Mouse (Mus musculus) common myeloid progenitor, adult 5-6 weeks (primary cell): ENCODE data around the gene Mdk. TPM values are rescaled to one million over a fixed set of nuclear protein-coding genes. Genes with fewer than 3 reads are reported as not detected.

ENCODE experiments used
- ATAC-seq: replicated peaks from 2 replicates; pipeline ENCODE4 v1.8.0; 2016; ENCODE audit warnings: low read depth, mild to moderate bottlenecking, moderate TSS enrichment, inconsistent platforms; ENCODE audit not compliant: poor library complexity, severe bottlenecking
- total RNA-seq: library from RNA; stranded (forward); fragments of 200-1000, 187-1606 nt; gene quantifications from 2 replicates; pipeline ENCODE4 v1.2.3, GENCODE M21; 2017

Mdk gene
- total RNA-seq, 1 experiment from 2014 or later: not detected

GRCm38 (mm10) chr2:91936154-91936553 is 4.1 kb upstream of the Mdk start:
- no peak for ATAC-seq

DNA sequence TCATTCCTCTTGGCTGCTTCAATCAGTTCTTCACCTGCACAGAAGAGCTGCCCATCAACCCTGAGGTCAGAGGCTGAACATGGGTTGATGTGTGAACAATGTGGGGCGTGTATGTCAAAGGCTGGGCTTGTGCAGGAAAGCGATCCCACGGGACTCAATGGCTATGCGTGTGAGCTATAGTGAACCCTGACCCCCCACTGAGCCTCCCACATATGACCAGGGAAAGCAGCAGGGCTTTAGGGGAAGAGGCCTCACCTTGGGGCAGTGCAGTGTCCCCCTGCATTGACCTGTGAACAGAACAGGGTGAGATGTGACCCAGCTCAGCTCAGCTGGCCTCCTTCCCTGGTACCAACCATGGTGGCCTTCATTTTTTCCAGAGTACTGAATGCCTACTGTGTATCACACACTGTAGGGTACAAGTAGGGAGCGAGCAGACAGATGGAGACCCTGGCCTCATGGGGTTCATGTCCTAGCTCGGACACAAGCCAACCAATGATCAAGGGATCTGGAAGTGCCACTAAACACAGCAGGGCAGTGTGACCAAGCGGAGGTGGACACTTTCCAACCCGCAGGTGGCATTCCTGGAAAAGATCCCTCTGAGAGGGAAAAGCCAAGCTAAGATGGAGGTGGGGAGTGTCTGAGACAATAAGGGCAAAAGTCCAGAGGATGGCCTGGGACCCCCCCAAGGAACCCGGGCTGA is 2.9 kb upstream of the Mdk start:
- ATAC-seq: no peak

DNA sequence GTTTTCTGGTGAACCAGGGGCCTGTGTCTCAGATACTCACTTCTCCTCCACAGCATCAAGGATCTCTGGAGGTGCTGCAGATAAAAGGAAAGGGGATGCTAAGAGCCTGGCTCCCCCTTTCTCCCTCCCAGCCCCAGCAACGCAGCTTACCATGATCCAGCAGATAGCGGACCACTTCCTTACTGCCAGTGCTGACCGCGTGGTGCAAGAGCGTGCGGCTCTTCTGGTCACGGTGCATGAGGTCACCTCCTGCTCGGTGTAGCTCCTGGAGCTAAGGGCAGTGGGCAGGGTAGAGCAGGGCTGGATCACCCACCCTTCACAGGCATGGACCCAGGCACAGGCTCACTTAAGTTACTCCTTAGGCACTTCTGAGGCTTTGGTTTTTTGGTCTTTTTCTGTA is 1.9 kb upstream of the Mdk start:
- ATAC-seq: no peak

DNA sequence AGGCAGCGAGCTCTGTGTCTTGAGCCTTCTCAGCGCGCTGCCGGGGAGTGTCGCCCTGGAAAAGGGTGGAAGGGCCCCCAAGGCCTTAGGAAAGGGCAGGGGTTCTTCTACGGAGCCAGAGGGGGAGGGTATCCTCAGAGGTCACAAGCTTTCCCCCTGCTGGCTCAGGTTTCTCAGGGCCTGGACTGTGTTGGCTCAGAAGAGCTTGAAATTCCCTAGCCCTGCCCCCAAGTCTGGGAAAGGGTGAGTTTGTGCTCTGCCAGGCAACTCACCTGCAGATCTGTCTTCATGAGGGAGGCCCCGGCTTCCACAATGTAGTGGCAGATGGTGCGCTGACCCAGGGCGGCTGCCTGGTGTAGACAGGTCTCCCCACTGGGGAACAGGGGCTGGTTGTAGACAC is 1.4 kb upstream of the Mdk start:
- no peak for ATAC-seq

GRCm38 (mm10) chr2:91932737-91933350 is 747 bp upstream of the Mdk start:
- no peak for ATAC-seq

- peak; percentile 9 for ATAC-seq
Observed at GRCm38 (mm10) chr2:91931328-91932159, 553 bp downstream of the Mdk start.

DNA sequence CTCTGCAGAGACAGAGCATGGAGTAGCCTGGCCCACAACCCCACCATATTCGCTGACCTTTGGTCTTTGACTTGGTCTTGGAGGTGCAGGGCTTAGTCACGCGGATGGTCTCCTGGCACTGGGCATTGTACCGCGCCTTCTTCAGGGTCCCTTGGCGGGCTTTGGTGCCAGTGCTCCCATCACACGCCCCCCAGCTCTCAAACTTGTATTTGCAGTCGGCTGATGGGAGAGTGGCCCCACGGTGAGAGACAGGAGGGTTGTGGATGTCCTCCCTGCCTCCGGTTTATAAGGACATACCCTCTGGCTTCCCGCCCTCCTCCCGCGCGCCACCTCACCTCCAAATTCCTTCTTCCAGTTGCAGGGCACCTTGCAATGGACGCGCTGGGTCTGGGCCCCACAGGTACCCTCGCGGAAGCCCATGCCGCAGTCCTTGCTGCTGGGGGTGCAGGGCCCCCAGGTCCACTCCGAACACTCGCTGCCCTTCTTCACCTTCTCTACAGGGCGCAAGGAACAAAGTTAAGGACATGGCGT is 1.3 kb downstream of the Mdk start:
- no peak for ATAC-seq

DNA sequence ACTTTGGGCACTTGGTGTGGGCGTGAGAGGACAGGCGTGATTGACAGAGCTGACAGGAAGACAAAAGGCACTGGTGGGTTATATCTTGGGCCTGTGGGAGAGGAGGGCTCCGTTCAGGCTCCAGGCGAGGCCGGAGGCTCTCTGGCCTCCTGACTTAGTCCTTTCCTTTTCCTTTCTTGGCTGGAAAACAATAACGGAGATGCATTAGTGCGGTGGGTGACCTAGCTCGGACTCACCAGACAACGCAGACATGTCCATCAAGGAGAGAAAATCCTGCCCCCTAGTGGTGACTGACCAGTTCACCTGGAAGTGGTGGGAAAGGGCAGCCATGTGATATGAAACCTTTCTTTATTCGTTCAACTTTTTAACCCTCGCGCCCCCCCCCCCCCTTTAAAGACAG is 2.2 kb downstream of the Mdk start:
- no peak; the same call in 1 of the 2 replicates for ATAC-seq

GRCm38 (mm10) chr2:91929455-91929854 is 2.6 kb downstream of the Mdk start:
- no peak for ATAC-seq

DNA sequence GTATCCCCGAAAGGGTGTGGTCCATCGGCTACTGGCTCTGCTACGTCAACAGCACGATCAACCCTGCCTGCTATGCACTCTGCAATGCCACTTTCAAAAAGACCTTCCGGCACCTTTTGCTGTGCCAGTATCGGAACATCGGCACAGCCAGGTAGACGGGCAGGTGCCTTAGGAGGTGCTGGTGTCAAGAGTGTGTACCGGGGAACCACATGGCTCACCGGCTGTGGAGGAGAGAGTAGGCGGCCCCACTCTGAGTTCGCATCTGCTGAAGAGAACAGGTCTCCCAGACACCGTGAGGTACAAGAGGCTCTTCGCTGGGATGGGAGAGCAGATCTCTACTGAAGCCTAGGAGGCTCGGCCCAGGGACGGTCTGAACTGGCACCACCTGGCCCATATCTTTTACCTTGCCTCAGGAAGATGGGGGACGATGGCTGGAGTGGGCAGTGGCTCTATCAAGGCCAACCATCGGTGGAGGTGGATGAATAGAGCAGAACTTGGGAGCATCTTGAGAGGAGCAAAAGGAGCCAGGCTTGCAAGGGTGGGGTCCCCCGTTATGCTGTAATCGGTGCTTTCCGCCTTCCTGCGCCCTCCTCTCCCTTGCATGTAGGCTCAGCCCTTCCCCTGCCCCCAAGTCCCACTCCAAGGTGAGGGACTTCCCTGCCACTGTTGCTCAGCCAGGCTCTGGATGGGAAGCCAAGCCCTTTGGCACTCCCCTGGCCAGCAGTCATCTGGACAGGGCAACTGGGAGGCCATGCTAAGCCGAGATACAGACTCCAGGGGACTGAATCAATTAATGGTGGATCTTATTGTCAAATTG is 3.4 kb downstream of the Mdk start:
- ATAC-seq: no peak

- peak; percentile 49 for ATAC-seq
Observed at GRCm38 (mm10) chr2:91927826-91928533, 4.1 kb downstream of the Mdk start.

- no peak for ATAC-seq
Observed at GRCm38 (mm10) chr2:91926949-91927348, 5.1 kb downstream of the Mdk start, which contains the start of gene Chrm4. Chrm4 (plus strand) TSS chr2:91927249.

DNA sequence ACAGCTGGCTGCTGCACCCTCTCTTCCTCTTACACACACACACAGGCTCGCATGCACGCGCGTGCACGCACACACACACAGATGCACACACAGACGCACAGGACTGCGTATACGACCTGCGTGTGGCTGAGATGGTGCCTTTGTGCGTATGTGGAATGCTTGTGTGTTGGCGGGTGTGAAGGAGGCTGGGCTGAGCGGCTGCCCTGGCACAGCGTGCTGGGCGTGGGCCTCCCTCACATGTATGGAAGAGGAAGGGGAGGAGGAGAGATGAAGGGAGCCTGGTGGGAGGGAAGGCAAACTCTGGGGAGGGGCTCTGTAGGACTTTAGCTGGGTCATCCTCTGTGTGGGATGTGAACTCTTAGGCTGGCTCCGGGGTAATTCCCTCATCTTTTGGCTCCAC is 6.7 kb downstream of the Mdk start:
- ATAC-seq: no peak

GRCm38 (mm10) chr2:91924726-91925125 is 7.4 kb downstream of the Mdk start:
- ATAC-seq: no peak

DNA sequence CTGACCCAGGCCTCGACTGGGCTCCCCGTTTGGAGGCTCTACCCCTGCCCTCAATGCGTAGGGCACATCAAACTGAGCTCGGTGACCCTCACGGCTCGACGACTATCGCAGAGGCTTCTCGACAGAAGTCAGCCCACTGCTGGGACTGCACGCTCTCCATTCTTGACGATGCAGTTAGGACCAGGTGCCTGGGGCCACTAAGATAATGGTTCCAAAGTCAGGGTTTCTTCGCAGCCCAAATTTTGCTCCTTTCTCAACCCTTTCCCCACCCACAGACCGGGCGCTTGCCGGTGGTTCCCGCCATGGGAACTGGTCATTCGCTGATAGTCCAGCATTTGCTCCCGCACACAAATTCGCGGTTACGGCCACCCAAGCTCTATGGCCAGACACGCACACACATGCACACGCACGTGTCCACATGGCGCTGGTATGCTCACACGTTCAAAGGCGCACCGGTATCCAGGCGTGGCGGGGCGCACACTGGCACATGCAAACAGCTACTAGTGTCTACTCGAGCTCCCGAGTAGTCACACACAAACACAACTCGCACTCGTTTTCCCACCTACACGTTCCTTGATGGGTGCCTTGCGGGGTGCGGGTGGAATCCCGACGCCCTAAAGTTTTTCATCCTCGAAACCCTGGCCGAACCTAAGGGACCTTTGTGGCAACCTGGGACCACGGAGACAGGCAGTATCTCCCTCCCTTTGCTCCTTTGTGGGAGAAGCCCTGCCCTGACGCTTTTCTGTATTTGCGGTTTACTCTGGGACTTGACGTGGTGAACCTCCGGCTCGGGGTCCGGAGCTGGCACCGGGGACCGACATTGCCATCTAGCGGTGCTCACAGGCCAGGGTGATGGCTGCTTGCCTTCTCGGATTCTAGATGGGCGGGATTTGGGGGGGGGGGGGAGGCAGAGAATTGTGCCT is 8.4 kb downstream of the Mdk start:
- ATAC-seq: peak; percentile 59

- ATAC-seq: no peak
Observed at GRCm38 (mm10) chr2:91922586-91923414, 9.3 kb downstream of the Mdk start.

GRCm38 (mm10) chr2:91921790-91922570 is 10.1 kb downstream of the Mdk start:
- peak; percentile 21 for ATAC-seq
